ENCODE assay signal across 16 mouse cellular contexts in genomic region chr1:186698583-186699338, GRCm38 (mm10). TPM values are rescaled to one million over a fixed set of nuclear protein-coding genes. Genes with fewer than 3 reads are reported as not detected.
A peak's percentile ranks its signal among the peaks of the same experiment; 100 is the strongest.
DNase-seq lines count a peak whose midpoint lies in the region; ATAC-seq and TF ChIP-seq lines count a peak whose summit lies in the region.
"Had no signal": no experiment of that assay in that cellular context is flagged by ENCODE, and none has a peak within 500 bp of the region (broad histone marks: within the 10 kb centered on the region; RNA-seq: fewer than 3 reads in every experiment).

No protein-coding gene starts in this region.

- H3K9ac ChIP-seq in forebrain, postnatal 0 days, result no peak overlapping the region
- no peak overlapping the region for H3K9ac ChIP-seq in forebrain, embryonic 15.5 days (replicated peaks)
- no peak overlapping the region for H3K9ac ChIP-seq in kidney, postnatal 0 days (ENCODE audit: low read depth, low read length)
- H3K9ac ChIP-seq: liver, embryonic 13.5 days had no signal

- no peak for ATAC-seq in forebrain, postnatal 0 days
- ATAC-seq in forebrain, embryonic 15.5 days (replicated peaks), result no peak
- no peak for ATAC-seq in kidney, postnatal 0 days (replicated peaks; ENCODE audit: low FRiP score, low read depth)
- ATAC-seq: inflammation-experienced regulatory T-cells, adult 6 months; Patski had no signal

- DNase-seq in forebrain, postnatal 0 days, result no peak
- DNase-seq in kidney, postnatal 0 days (ENCODE audit: low spot score), result no peak
- no peak for DNase-seq in kidney, adult 18-20 months
- peak; percentile 15 for DNase-seq in thymus, postnatal 4 days
- no peak for DNase-seq in thymus, postnatal 10 days (ENCODE audit: low spot score in 2 of 2)
- DNase-seq in Muller cell, postnatal 12 days (ENCODE audit: inconsistent ontology term), result no peak
- no peak for DNase-seq in ovary, postnatal 14 days (ENCODE audit: low spot score)
- DNase-seq: cerebellum, adult 8-10 months; gastrocnemius, postnatal 14 days; kidney, postnatal 25 days; liver, embryonic 13.5 days; right cerebral cortex, postnatal 14 days; thymus, postnatal 25 days had no signal

- no peak overlapping the region for H3K4me2 ChIP-seq in forebrain, postnatal 0 days (ENCODE audit: low read depth)
- no peak overlapping the region for H3K4me2 ChIP-seq in forebrain, embryonic 15.5 days (replicated peaks)
- no peak overlapping the region for H3K4me2 ChIP-seq in kidney, postnatal 0 days (ENCODE audit: low read length)
- H3K4me2 ChIP-seq: liver, embryonic 13.5 days had no signal

- 84% methylated on average over 15 of the region's 15 CpGs for WGBS in forebrain, postnatal 0 days
- WGBS in forebrain, embryonic 15.5 days, result 79% methylated on average over 15 of the region's 15 CpGs
- 74% methylated on average over 15 of the region's 15 CpGs for WGBS in kidney, postnatal 0 days

- no peaks in the 10 kb centered on the region for H3K36me3 ChIP-seq in forebrain, postnatal 0 days (ENCODE audit: insufficient read depth)
- H3K36me3 ChIP-seq in forebrain, embryonic 15.5 days, result no peaks in the 10 kb centered on the region
- H3K36me3 ChIP-seq in kidney, postnatal 0 days (ENCODE audit: insufficient read depth, low read length), result no peaks in the 10 kb centered on the region
- H3K36me3 ChIP-seq: liver, embryonic 13.5 days had no signal

- peaks cover 4% of the 10 kb centered on the region; the same call in 1 of the 2 replicates for H3K27me3 ChIP-seq in forebrain, postnatal 0 days (ENCODE audit: insufficient read depth, low read length)
- H3K27me3 ChIP-seq in forebrain, embryonic 15.5 days, result no peaks in the 10 kb centered on the region
- H3K27me3 ChIP-seq in kidney, postnatal 0 days (ENCODE audit: insufficient read depth, low read length), result no peaks in the 10 kb centered on the region
- H3K27me3 ChIP-seq: Patski had no signal

- no peaks in the 10 kb centered on the region for H3K9me3 ChIP-seq in forebrain, postnatal 0 days (ENCODE audit: low read length)
- no peaks in the 10 kb centered on the region for H3K9me3 ChIP-seq in forebrain, embryonic 15.5 days
- H3K9me3 ChIP-seq in kidney, postnatal 0 days (replicated peaks; ENCODE audit: low read length), result no peaks in the 10 kb centered on the region
- H3K9me3 ChIP-seq: liver, embryonic 13.5 days had no signal

- TF ChIP-seq CTCF in forebrain, postnatal 0 days (IDR thresholded peaks at IDR 0.05; ENCODE audit: low read depth), result peak; percentile 50
- TF ChIP-seq CTCF in kidney, postnatal 0 days (IDR thresholded peaks at IDR 0.05; ENCODE audit: low read depth), result peak; percentile 54

- no peak overlapping the region for H3K4me3 ChIP-seq in forebrain, postnatal 0 days (ENCODE audit: low read depth, low read length)
- H3K4me3 ChIP-seq in forebrain, embryonic 15.5 days, result no peak overlapping the region
- H3K4me3 ChIP-seq in kidney, postnatal 0 days (replicated peaks; ENCODE audit: low read depth, low read length), result no peak overlapping the region
- H3K4me3 ChIP-seq: liver, embryonic 13.5 days had no signal

- peaks cover 5% of the 10 kb centered on the region for H3K4me1 ChIP-seq in forebrain, postnatal 0 days (ENCODE audit: insufficient read depth)
- H3K4me1 ChIP-seq in forebrain, embryonic 15.5 days, result peaks cover 14% of the 10 kb centered on the region
- H3K4me1 ChIP-seq in kidney, postnatal 0 days (replicated peaks; ENCODE audit: insufficient read depth, low read length), result 0 out of 2 replicates have a peak, but pooled peaks cover 3% of the 10 kb centered on the region

- no peak overlapping the region for H3K27ac ChIP-seq in forebrain, postnatal 0 days (ENCODE audit: low read depth, low read length)
- no peak overlapping the region for H3K27ac ChIP-seq in forebrain, embryonic 15.5 days (replicated peaks)
- H3K27ac ChIP-seq in kidney, postnatal 0 days, result no peak overlapping the region
- H3K27ac ChIP-seq: liver, embryonic 13.5 days had no signal

RNA-seq across cellular contexts. Expression of gene Tgfb2, which starts 7.0 kb away (rescaled TPM):
- 9.2 and 15.4 TPM in 2 replicates for total RNA-seq in forebrain, postnatal 0 days (2014; rRNA removed)
- polyA plus RNA-seq in forebrain, postnatal 0 days (2015; fragmentation: Nextera tagmentation; extraction: Ambion mirVana), result 17.2 and 35.8 TPM in 2 replicates
- polyA plus RNA-seq in forebrain, embryonic 15.5 days (2015; fragmentation: Nextera tagmentation; extraction: Ambion mirVana), result 17.7 and 19.6 TPM in 2 replicates
- polyA plus RNA-seq in kidney, postnatal 0 days (2015; fragmentation: Nextera tagmentation; extraction: Ambion mirVana), result 15.4 and 17.1 TPM in 2 replicates

RNA-seq across cellular contexts. Expression of gene Rrp15, which starts 50.4 kb away (rescaled TPM):
- total RNA-seq in forebrain, postnatal 0 days (2014; rRNA removed), result 26.4 and 31.2 TPM in 2 replicates
- polyA plus RNA-seq in forebrain, postnatal 0 days (2015; fragmentation: Nextera tagmentation; extraction: Ambion mirVana), result 24.2 and 25.2 TPM in 2 replicates
- polyA plus RNA-seq in forebrain, embryonic 15.5 days (2015; fragmentation: Nextera tagmentation; extraction: Ambion mirVana), result 36.1 and 36.5 TPM in 2 replicates
- 57.5 and 57.8 TPM in 2 replicates for polyA plus RNA-seq in kidney, postnatal 0 days (2015; fragmentation: Nextera tagmentation; extraction: Ambion mirVana)
